Mouse (Mus musculus): ENCODE measurements at regions not wholly inside any gene's neighbourhood (a gene's known extent, or its start where the extent isn't known, plus 50 kb on each side); places are given as distances from the start of the nearest gene placed in this dataset.

DNA sequence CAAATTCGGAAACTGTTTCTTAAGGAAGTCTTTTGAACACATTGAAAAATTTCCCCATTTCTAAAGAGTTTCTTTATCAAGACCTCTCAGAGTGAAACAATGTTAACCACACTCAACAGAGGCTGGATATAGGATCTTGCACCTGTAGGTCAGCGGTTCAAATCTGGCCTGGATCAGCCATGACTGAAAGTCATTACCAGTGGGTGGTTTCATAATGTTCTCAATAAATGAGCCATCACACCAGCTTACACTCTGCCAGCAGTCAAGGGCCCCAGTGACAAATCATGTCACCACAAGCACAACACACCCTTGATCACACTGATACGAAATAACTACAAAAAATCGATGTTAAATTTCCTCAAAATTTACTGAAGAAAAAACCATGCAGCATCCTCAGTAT is 949.1 kb downstream of the Robo2 start:
- no peak for TF ChIP-seq CTCF (IDR thresholded peaks at IDR 0.05; ENCODE audit: low read depth)
- TF ChIP-seq EP300 (IDR thresholded peaks at IDR 0.05; ENCODE audit: low read depth): no peak

All from heart, postnatal 0 days (tissue).